Mouse (Mus musculus) embryonic facial prominence, embryonic 15.5 days (tissue): ENCODE measurements around the gene Zfp426. TPM values are rescaled to one million over a fixed set of nuclear protein-coding genes. Genes with fewer than 3 reads are reported as not detected.

ENCODE experiments used
- ATAC-seq: fragments of 200-750 bp; cut with Nextera tagmentation; 2 replicates; pipeline ENCODE4 v1.8.0; 2017; ENCODE audit warnings: low read depth, moderate TSS enrichment; ENCODE audit not compliant: insufficient number of reproducible peaks, low FRiP score, low TSS enrichment
- H3K27ac ChIP-seq: fragments of 300-500 bp; sonication (generic); replicated peaks from 2 replicates; pipeline ENCODE4 v1.5.1; 2015; ENCODE audit warnings: mild to moderate bottlenecking, inconsistent platforms
- H3K27me3 ChIP-seq: fragments of 300-500 bp; sonication (generic); 2 replicates; pipeline ENCODE4 v1.6.1; 2015; ENCODE audit warnings: inconsistent platforms
- H3K36me3 ChIP-seq: fragments of 300-500 bp; sonication (generic); 2 replicates; pipeline ENCODE4 v1.6.1; 2015; ENCODE audit warnings: mild to moderate bottlenecking, inconsistent platforms
- H3K4me1 ChIP-seq: fragments of 300-500 bp; sonication (generic); 2 replicates; pipeline ENCODE4 v1.6.1; 2015; ENCODE audit warnings: inconsistent platforms
- H3K4me2 ChIP-seq: fragments of 300-500 bp; sonication (generic); replicated peaks from 2 replicates; pipeline ENCODE4 v1.6.1; 2015; ENCODE audit warnings: mild to moderate bottlenecking, inconsistent platforms
- H3K4me3 ChIP-seq: fragments of 300-500 bp; sonication (generic); replicated peaks from 2 replicates; pipeline ENCODE4 v1.5.1; 2015; ENCODE audit warnings: mild to moderate bottlenecking, inconsistent platforms
- H3K9ac ChIP-seq: fragments of 300-500 bp; sonication (generic); 2 replicates; pipeline ENCODE4 v1.6.1; 2015; ENCODE audit warnings: inconsistent platforms
- H3K9me3 ChIP-seq: fragments of 300-500 bp; sonication (generic); replicated peaks from 2 replicates; pipeline ENCODE4 v1.6.1; 2016; ENCODE audit warnings: inconsistent platforms
- WGBS: fragments of 180-500 bp; shearing (Covaris S2); methylation state at CpG from one replicate; pipeline ENCODE4 v1.1.7; 2015; 5-methylcytosine and 5-hydroxymethylcytosine counted together
- polyA plus RNA-seq: library from polyadenylated mRNA; unstranded; fragments of >200 nt; fragmentation: Nextera tagmentation; extraction: Ambion mirVana; gene quantifications from 2 replicates; pipeline ENCODE4 v1.2.1, GENCODE M21; 2015

The Zfp426 gene
- polyA plus RNA-seq, 1 experiment from 2014 or later = 21.1 TPM

GRCm38 (mm10) chr9:20451493-20451892 is 41.1 kb downstream of the Zfp426 start:
- Histone ChIP-seq H3K27ac (no peak overlapping the region), H3K9me3 (no peaks in the 10 kb centered on the region), H3K27me3 (no peaks in the 10 kb centered on the region), H3K4me3 (no peak overlapping the region), H3K4me1 (no peaks in the 10 kb centered on the region), H3K4me2 (no peak overlapping the region), H3K36me3 (peaks cover 49% of the 10 kb centered on the region), H3K9ac (no peak overlapping the region)
- no peak for ATAC-seq
- 100% methylated on average over 1 of the region's 1 CpGs for WGBS

GRCm38 (mm10) chr9:20443183-20443783 is 49.3 kb downstream of the Zfp426 start:
- Histone ChIP-seq H3K27me3 (no peaks in the 10 kb centered on the region), H3K36me3 (peaks cover 73% of the 10 kb centered on the region), H3K9ac (no peak overlapping the region), H3K27ac (no peak overlapping the region), H3K9me3 (peaks cover 7% of the 10 kb centered on the region; the same call in 1 of the 2 replicates), H3K4me2 (no peak overlapping the region), H3K4me3 (no peak overlapping the region), H3K4me1 (no peaks in the 10 kb centered on the region)
- no peak for ATAC-seq
- WGBS = 90% methylated on average over 4 of the region's 4 CpGs

- WGBS = 88% methylated on average over 3 of the region's 3 CpGs
- no peaks in the 10 kb centered on the region for H3K36me3 ChIP-seq
- no peaks in the 10 kb centered on the region for H3K4me1 ChIP-seq
- H3K27ac ChIP-seq = no peak overlapping the region
- H3K9me3 ChIP-seq = no peaks in the 10 kb centered on the region
- no peak overlapping the region for H3K4me2 ChIP-seq
- H3K27me3 ChIP-seq = no peaks in the 10 kb centered on the region
- ATAC-seq = no peak
- no peak overlapping the region for H3K9ac ChIP-seq
- no peak overlapping the region for H3K4me3 ChIP-seq
Measured at GRCm38 (mm10) chr9:20430004-20430403, 62.5 kb downstream of the Zfp426 start.

Other genes starting within 250 kb of the Zfp426 start
- 0.19 TPM in 1 of 2 replicates, not detected in the other for gene Olfr39, start 210.4 kb downstream of the Zfp426 start, polyA plus RNA-seq
- 0.11 and 0.12 TPM in 2 replicates for gene Olfr873, start 194.2 kb downstream of the Zfp426 start, polyA plus RNA-seq
- not detected in 2 replicates for gene Olfr18, start 156.7 kb downstream of the Zfp426 start, polyA plus RNA-seq
- gene Zfp560, start 107.6 kb downstream of the Zfp426 start, polyA plus RNA-seq = 33.8 and 35.2 TPM in 2 replicates
- gene Zfp26, start 32.6 kb downstream of the Zfp426 start, polyA plus RNA-seq = 16.3 and 17.9 TPM in 2 replicates
- 105 and 114 TPM in 2 replicates for gene Zfp266, start 28.7 kb upstream of the Zfp426 start, polyA plus RNA-seq
- gene Zfp846, start 88.5 kb upstream of the Zfp426 start, polyA plus RNA-seq = 18.0 and 20.4 TPM in 2 replicates
- 396 and 416 TPM in 2 replicates for gene Ubl5, start 150.1 kb upstream of the Zfp426 start, polyA plus RNA-seq
- gene Fbxl12, start 152.0 kb upstream of the Zfp426 start, polyA plus RNA-seq = 18.7 and 19.8 TPM in 2 replicates
- gene Pin1, start 159.3 kb upstream of the Zfp426 start, polyA plus RNA-seq = 47.7 and 49.5 TPM in 2 replicates